Mouse (Mus musculus) Patski (cell line): Measurements from ENCODE around the gene Orai1. TPM values are rescaled to one million over a fixed set of nuclear protein-coding genes. Genes with fewer than 3 reads are reported as not detected.
"Not testable (repeated sequence)": the region's sequence is repeated elsewhere in the genome, so short reads cannot be mapped to it uniquely, and the experiment has no call there.

Source experiments
- ATAC-seq: fragments of 100-300 bp; one replicate; pipeline ENCODE4 v1.8.0; 2021
- CTCF ChIA-PET: fragments of 350-600 bp; sonication (Branson Sonifier 250); formaldehyde crosslinking; loops from one replicate; lab custom pipeline; 2022; ENCODE audit warnings: inconsistent platforms; lab: Charles Lee
- POLR2A ChIA-PET: fragments of 350-600 bp; sonication (Branson Sonifier 250); formaldehyde crosslinking; loops from one replicate; lab custom pipeline; 2022; ENCODE audit warnings: antibody characterized with exemption, inconsistent platforms; lab: Charles Lee
- DNase-seq: peaks from one replicate; pipeline ENCODE4 v3.0.0-alpha.2; 2011; ENCODE audit warnings: low read depth, low spot score
- H3K27me3 ChIP-seq: fragments of 371-371 bp; one replicate; pipeline ENCODE4 v1.5.1; 2021
- CTCF ChIP-seq: fragments of 100-300 bp; IDR thresholded peaks from one replicate; pipeline ENCODE4 v1.5.1; 2021
- in situ Hi-C: fragments of 300-500 bp; cut with MboI; formaldehyde crosslinking; loops from 3 replicates; pipeline ENCODE4 v1.11.1; 2018; ENCODE audit warnings: low pct_unique_long_range_greater_than_20kb, mixed read lengths
- polyA plus RNA-seq: library from polyadenylated mRNA; unstranded; gene quantifications from one replicate; pipeline ENCODE4 v1.2.3, GENCODE M21; 2021

Orai1 gene
- polyA plus RNA-seq, 1 experiment from 2014 or later = 20.5 TPM

DNA sequence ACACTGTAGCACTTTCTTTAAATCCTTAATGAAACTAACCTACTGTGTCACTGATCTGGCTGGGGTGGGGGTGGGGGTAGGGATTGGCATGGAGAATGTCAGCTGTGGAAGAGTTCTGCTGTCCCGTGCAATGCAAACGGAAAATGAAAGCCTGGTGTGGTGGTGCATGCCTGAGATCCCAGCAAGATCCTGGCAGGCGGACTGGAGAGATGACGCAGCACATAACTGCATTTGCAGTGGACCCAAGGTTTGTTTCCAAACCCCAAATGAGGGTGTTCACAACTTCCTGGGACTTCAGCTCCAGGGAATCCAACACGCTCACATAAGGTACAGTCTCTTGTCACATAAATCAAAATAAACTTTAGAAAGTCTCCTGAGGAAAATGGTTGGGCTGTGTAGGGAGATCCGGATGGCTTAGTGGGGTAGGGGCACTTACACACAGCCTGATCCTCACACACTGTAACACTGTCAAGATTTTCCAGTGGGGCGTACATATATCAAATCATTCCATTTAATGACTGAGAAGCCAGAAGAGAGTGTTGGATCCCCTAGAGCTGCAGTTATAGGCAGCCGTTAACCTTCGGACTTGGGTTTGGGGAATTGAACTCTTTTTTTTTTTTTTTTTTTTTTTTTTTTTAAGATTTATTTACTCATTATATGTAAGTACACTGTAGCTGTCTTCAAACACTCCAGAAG, 46.0 kb downstream of the Orai1 start:
- in situ Hi-C loops = loop anchor here (5.0 to 10.0 kb wide), 2 partner anchors 64 to 111 kb away; no protein-coding TSS in a partner anchor
- DNase-seq (no peak), ATAC-seq (no peak)
- ChIA-PET CTCF (interaction anchor here (1.0 to 3.2 kb wide), 8 partner anchors 51 to 249 kb away, joined by 3 to 15 read pairs (median 6); no protein-coding TSS in a partner anchor), POLR2A (interaction anchor here (0.5 to 1.5 kb wide), 3 partner anchors 12 to 78 kb away, joined by 3 to 5 read pairs (median 4); no protein-coding TSS in a partner anchor)
- no peaks in the 10 kb centered on the region for H3K27me3 ChIP-seq
- peak; percentile 7 for TF ChIP-seq CTCF

DNA sequence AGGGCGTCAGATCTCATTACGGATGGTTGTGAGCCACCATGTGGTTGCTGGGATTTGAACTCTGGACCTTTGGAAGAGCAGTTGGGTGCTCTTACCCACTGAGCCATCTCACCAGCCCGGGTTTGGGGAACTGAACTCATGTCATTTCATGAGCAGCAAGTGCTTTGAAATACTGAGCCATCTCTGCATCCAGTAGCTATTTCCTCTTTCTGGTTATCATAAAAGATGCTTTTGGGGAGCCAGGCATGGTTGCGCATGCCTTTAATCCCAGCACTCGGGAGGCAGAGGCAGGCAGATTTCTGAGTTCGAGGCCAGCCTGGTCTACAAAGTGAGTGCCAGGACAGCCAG, 46.5 kb downstream of the Orai1 start:
- POLR2A ChIA-PET = interaction anchor here (1.1 kb wide), 1 partner anchor 12 kb away, joined by 4 read pairs; no protein-coding TSS in a partner anchor
- in situ Hi-C loops = loop anchor here (5.0 to 10.0 kb wide), 2 partner anchors 63 to 111 kb away; no protein-coding TSS in a partner anchor
- H3K27me3 ChIP-seq, ATAC-seq, DNase-seq: not testable (repeated sequence)
- CTCF ChIA-PET = interaction anchor here (1.0 to 3.2 kb wide), 3 partner anchors 72 to 111 kb away, joined by 3 to 15 read pairs (median 6); no protein-coding TSS in a partner anchor

DNA sequence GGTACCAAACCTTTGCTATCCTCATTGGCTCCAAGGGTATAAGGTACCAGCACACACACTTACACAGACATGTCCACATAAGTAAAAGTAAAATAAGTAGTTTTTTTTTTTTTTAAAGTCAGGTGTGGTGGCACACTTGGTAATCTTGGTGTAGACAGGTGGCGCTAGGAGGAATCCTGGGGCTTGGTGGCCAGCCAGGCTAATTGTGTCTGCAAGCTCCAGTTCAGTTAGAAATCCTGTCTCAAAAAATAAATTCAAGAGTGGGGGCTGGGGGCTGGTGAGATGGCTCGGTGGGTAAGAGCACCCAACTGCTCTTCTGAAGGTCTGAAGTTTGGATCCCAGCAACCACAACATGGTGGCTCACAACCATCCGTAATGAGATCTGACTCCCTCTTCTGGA, 48.3 kb downstream of the Orai1 start:
- in situ Hi-C loops = loop anchor here (5.0 to 10.0 kb wide), 2 partner anchors 62 to 109 kb away; no protein-coding TSS in a partner anchor
- no peak for DNase-seq
- ChIA-PET CTCF (interaction anchor here (1.3 to 3.0 kb wide), 4 partner anchors 58 to 109 kb away, joined by 4 to 12 read pairs (median 8); no protein-coding TSS in a partner anchor), POLR2A (no interaction called here)
- TF ChIP-seq CTCF = no peak
- no peaks in the 10 kb centered on the region for H3K27me3 ChIP-seq
- ATAC-seq = no peak

DNA sequence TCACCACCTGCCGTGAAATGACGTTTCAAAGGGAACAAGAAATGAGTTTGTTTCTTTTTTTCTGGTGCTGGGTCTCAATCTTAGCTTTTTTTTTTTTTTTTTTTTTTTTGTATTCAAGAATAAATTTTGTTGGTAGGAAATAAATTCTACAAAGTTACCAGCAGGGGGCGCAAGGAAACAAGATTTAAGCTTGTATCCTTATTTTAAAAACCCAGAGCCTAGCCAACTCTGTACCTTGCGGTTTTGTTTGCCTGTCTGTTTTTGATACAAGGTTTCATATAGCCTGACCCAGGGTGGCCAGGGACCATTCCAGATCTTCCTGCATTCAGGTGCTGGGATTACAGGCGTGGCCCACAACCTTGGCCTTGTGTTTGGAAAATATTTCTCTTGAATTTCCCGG, 49.3 kb downstream of the Orai1 start:
- ChIA-PET POLR2A (interaction anchor here (0.7 kb wide), 1 partner anchor 51 kb away, joined by 10 read pairs; no protein-coding TSS in a partner anchor), CTCF (interaction anchor here (0.8 to 3.0 kb wide), 13 partner anchors 50 to 292 kb away, joined by 3 to 12 read pairs (median 4); no protein-coding TSS in a partner anchor)
- no peak for ATAC-seq
- no peak for DNase-seq
- TF ChIP-seq CTCF = peak; percentile 54
- no peaks in the 10 kb centered on the region for H3K27me3 ChIP-seq
- in situ Hi-C loops = loop anchor here (5.0 to 10.0 kb wide), 2 partner anchors 61 to 108 kb away; no protein-coding TSS in a partner anchor

DNA sequence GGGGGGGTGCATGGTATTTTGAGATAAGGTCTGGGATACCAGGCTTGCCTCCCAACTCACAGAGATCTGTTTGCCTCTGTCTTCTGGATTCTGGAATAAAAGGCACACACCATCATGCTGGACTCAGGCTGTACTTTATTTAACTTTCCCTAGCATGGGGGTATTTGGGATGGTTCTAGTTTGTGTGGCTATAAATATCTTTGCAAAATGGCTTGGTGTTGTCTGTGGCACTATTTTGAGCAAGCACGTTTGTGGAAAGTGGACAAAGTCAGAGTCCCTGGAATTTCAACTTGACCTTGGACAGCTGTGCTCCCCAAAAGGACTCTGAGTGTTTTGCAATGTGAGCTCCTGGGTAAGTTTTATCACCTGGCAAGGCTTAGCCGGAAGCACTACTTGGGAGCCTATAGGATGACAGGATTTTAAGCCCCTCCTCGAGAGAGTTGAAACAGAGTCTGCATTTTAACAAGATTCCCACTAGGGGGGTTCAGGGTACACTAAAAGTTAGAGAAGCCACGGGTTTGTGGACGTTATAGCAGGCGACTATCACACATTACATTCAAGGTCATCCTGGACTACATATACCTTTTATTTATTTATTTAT, 52.6 kb downstream of the Orai1 start:
- no peak for DNase-seq
- ChIA-PET POLR2A (interaction anchor here (0.8 kb wide), 1 partner anchor 66 kb away, joined by 3 read pairs; no protein-coding TSS in a partner anchor), CTCF (interaction anchor here (0.9 to 1.7 kb wide), 3 partner anchors 49 to 104 kb away, joined by 3 to 4 read pairs (median 4); no protein-coding TSS in a partner anchor)
- no peaks in the 10 kb centered on the region for H3K27me3 ChIP-seq
- in situ Hi-C loops = loop anchor here (10.0 kb wide), 1 partner anchor 57 kb away; no protein-coding TSS in a partner anchor
- no peak for ATAC-seq
- TF ChIP-seq CTCF = peak; percentile 58

DNA sequence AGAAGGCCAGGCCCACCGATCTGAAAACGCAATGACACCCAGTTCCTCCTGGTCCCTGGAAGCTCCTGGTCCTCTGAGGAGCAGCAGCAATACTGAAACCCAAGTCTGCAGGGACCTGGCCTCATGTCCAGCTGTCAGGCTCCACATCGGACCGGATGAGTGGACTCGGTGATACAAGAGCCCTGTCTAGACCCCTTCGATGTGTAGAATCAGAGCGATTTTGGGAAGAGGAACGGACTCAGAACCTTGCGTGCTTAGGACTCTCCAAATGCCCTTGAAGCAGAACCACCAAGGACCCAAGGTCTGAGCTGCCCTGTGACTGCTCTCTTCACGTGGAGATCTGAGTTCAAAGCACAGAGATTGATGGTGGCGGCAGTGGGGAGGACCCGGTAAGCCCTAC, 53.2 kb downstream of the Orai1 start, which contains the start of gene Tmem120b:
TSS of gene Tmem120b (plus strand) at position 301 of the 400 bp plus-strand sequence.
- in situ Hi-C loops = loop anchor here (10.0 kb wide), 1 partner anchor 57 kb away; no protein-coding TSS in a partner anchor
- POLR2A ChIA-PET = interaction anchor here (0.8 kb wide), 1 partner anchor 65 kb away, joined by 3 read pairs; no protein-coding TSS in a partner anchor
- DNase-seq = no peak
- no peak for TF ChIP-seq CTCF
- CTCF ChIA-PET = interaction anchor here (0.7 to 1.1 kb wide), 2 partner anchors 65 to 102 kb away, joined by 3 to 5 read pairs; no protein-coding TSS in a partner anchor
- ATAC-seq = no peak
- H3K27me3 ChIP-seq = no peaks in the 10 kb centered on the region

DNA sequence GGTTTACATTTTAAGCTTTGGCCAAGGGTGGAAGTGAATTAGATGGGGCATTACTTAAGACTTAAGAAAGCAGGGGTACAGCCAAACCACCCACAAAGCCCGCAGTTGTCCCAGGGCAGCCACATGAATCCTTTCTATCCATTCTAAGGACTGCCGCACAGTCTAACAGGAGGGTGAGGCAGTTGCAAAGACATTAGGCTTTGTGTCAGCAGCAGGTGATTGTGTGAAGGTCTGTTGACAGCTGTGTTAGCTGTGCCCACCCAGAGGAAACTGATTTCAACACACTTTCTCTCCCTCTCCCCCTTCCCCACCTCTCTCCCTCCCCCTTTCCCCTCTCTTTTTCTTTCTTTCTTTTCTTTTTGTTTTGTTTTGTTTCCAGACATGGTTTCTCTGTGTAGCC, 53.8 kb downstream of the Orai1 start:
- in situ Hi-C loops = loop anchor here (10.0 kb wide), 1 partner anchor 56 kb away; no protein-coding TSS in a partner anchor
- no peak for DNase-seq
- ATAC-seq = no peak
- no peaks in the 10 kb centered on the region for H3K27me3 ChIP-seq
- POLR2A ChIA-PET = no interaction called here
- CTCF ChIA-PET = interaction anchor here (0.7 to 1.1 kb wide), 2 partner anchors 65 to 101 kb away, joined by 3 to 5 read pairs; no protein-coding TSS in a partner anchor
- no peak for TF ChIP-seq CTCF

DNA sequence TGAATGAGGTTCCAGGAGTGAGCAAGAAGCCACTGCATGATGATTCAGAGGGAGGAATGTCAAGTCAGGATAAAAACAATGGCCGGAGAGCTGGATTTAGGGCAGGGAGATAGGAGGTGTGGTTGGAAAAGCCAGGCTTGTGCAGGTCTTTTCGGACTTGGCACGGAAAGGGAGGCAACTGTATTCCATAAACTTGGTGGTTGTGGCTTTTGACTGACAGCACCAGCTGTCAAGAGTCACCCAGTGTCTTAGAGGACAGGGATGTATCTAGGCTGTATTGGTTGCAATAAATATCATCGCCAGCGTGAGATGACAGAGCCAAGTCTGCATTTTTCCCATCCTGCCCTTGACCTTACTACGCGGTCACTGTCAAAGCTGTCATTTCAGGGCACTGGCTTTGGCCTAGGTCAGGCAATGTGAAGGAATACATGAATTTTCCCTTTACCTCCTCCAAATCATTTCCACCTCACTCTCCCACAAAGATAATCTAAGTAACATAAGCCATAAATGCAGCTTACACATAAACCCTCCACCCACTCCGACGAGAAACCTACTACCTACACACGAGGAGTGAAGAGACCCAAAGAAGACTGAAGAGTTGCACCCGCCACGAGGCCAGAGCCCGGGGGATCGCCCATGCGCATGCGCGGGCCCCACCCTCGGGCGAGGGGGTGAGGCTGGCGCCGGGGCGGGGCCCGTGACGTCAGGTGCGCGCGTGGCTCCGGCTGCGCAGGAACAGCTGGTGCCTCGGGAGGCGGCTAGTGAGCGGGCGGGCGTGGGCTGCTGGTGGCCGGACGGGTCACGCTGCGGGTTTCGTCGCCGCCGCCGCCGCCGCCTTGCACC, 60.9 kb downstream of the Orai1 start:
- no peaks in the 10 kb centered on the region for H3K27me3 ChIP-seq
- ChIA-PET CTCF (interaction anchor here (1.1 to 2.4 kb wide), 3 partner anchors 35 to 96 kb away, joined by 3 to 7 read pairs (median 3); no protein-coding TSS in a partner anchor), POLR2A (interaction anchor here (0.7 to 1.1 kb wide), 3 partner anchors 16 to 81 kb away, joined by 3 to 4 read pairs (median 3); no protein-coding TSS in a partner anchor)
- TF ChIP-seq CTCF = no peak
- peak; percentile 87 for ATAC-seq
- in situ Hi-C loops = no loop called here
- no peak for DNase-seq
